Mouse (Mus musculus) lung, postnatal 0 days (tissue): ENCODE measurements around the gene Creb3l2.

Experiments used
- CTCF ChIP-seq: IDR thresholded peaks from 2 replicates; pipeline ENCODE4 v1.5.1; 2016; ENCODE audit warnings: antibody characterized with exemption, mild to moderate bottlenecking
- EP300 ChIP-seq: IDR thresholded peaks from 2 replicates; pipeline ENCODE4 v1.6.1; 2016; ENCODE audit warnings: antibody characterized with exemption, mild to moderate bottlenecking, control low read depth

DNA sequence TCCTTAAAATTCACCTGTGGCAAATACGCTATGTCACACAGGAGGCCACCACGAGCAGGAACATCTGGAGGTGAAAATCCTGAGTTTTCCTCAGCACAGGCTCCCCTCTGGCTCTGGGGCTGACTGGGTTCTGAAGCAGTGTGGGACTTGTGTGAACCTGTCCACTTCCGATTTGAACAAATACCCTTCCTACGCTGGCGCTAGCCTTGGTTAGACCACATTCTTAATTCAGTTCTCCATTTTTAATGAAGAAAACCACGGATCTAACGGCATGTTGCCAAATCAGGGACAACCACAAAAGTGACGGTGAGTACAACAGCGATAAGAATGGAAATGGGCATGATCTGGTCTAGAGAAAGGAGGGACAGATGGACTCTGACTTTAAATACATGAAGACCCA is 157.1 kb downstream of the Creb3l2 start:
- TF ChIP-seq CTCF (no peak), EP300 (no peak)
